ENCODE assay signal across 12 mouse cellular contexts in the genomic region with DNA sequence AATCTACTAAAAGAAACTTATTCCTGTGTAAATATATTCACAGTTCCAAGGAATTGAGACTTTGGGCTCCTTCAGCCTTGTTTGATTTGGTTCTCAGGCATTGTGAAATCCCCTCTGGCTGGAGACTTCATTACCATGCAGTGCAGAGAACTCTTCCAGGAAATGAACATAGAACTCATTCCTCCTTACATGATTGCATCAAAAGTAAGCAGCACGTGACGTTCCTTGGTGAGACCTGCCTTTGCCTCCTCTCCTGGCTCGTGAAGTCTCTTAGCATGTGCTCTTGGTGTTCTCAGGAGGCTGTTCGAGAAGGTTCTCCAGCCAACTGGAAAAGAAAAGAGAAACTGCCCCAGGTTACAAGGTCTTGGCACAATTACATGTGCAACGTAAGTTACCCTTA.
"Had no signal": no experiment of that assay in that cellular context is flagged by ENCODE, and none has a peak within 500 bp of the region (broad histone marks: within the 10 kb centered on the region; RNA-seq: fewer than 3 reads in every experiment).

No protein-coding gene starts in this region.

- H3K9me3 ChIP-seq: limb, embryonic 10.5 days; liver, embryonic 15.5 days; lung, embryonic 15.5 days; neural tube, embryonic 12.5 days had no signal

- H3K4me1 ChIP-seq: limb, embryonic 10.5 days; liver, embryonic 15.5 days; lung, embryonic 15.5 days; neural tube, embryonic 12.5 days had no signal

- H3K27me3 ChIP-seq: liver, embryonic 15.5 days; lung, embryonic 15.5 days; neural tube, embryonic 12.5 days had no signal

- DNase-seq: kidney, adult 11 months; kidney, postnatal 10 days; kidney, postnatal 4 days; midbrain, embryonic 14.5 days; spleen, adult 18-20 months; thymus, postnatal 4 days had no signal

- H3K27ac ChIP-seq: left cerebral cortex, adult 2 months; limb, embryonic 10.5 days; liver, embryonic 15.5 days; lung, embryonic 15.5 days; neural tube, embryonic 12.5 days had no signal

- H3K4me3 ChIP-seq: left cerebral cortex, adult 2 months; limb, embryonic 10.5 days; liver, embryonic 15.5 days; lung, embryonic 15.5 days; neural tube, embryonic 12.5 days had no signal

- H3K9ac ChIP-seq: liver, embryonic 15.5 days; lung, embryonic 15.5 days; neural tube, embryonic 12.5 days had no signal

- H3K4me2 ChIP-seq: liver, embryonic 11.5 days; liver, embryonic 15.5 days; lung, embryonic 15.5 days; neural tube, embryonic 12.5 days had no signal
